Mouse (Mus musculus) C2C12 (cell line): Measurements from ENCODE around the gene Lin28a.

ENCODE experiments used
- CEBPB ChIP-seq: IDR thresholded peaks from one replicate; pipeline ENCODE4 v1.6.1; 2011; ENCODE audit warnings: low read depth, mild to moderate bottlenecking, control low read depth, moderate library complexity
- CTCF ChIP-seq: IDR thresholded peaks from one replicate; pipeline ENCODE4 v1.5.1; 2011; ENCODE audit not compliant: control insufficient read depth, insufficient read depth, insufficient read length
- MAX ChIP-seq: IDR thresholded peaks from one replicate; pipeline ENCODE4 v1.6.1; 2011; ENCODE audit warnings: mild to moderate bottlenecking, control low read depth
- MYOG ChIP-seq: IDR thresholded peaks from one replicate; pipeline ENCODE4 v1.6.1; 2011; ENCODE audit not compliant: control insufficient read depth, insufficient read length; ENCODE audit errors: extremely low read depth
- USF1 ChIP-seq: IDR thresholded peaks from one replicate; pipeline ENCODE4 v1.6.1; 2011; ENCODE audit warnings: low read depth, mild to moderate bottlenecking, control low read depth, moderate library complexity

GRCm38 (mm10) chr4:134000466-134001438 lies 17.9 kb downstream of the Lin28a start, which contains the start of gene Dhdds:
- TF ChIP-seq CEBPB (no peak), CTCF (no peak), MAX (no peak), USF1 (no peak), MYOG (no peak)
